Mouse (Mus musculus) forebrain, embryonic 12.5 days (tissue): ENCODE measurements around the gene Nos1ap. TPM values are rescaled to one million over a fixed set of nuclear protein-coding genes. Genes with fewer than 3 reads are reported as not detected.
A peak's percentile ranks its signal among the peaks of the same experiment; 100 is the strongest.

Source experiments
- ATAC-seq: fragments of 200-750 bp; cut with Nextera tagmentation; 2 replicates; pipeline ENCODE4 v1.8.0; 2017; ENCODE audit warnings: moderate TSS enrichment; ENCODE audit not compliant: low FRiP score
- H3K27ac ChIP-seq: fragments of 300-500 bp; sonication (generic); 2 replicates; pipeline ENCODE4 v1.5.1; 2016; ENCODE audit warnings: mild to moderate bottlenecking
- H3K27me3 ChIP-seq: fragments of 300-500 bp; sonication (generic); 2 replicates; pipeline ENCODE4 v1.6.1; 2016; ENCODE audit warnings: mild to moderate bottlenecking
- H3K36me3 ChIP-seq: fragments of 300-500 bp; sonication (generic); replicated peaks from 2 replicates; pipeline ENCODE4 v1.6.1; 2016; ENCODE audit warnings: mild to moderate bottlenecking
- H3K4me1 ChIP-seq: fragments of 300-500 bp; sonication (generic); 2 replicates; pipeline ENCODE4 v1.6.1; 2016
- H3K4me2 ChIP-seq: fragments of 300-500 bp; sonication (generic); 2 replicates; pipeline ENCODE4 v1.6.1; 2016; ENCODE audit warnings: mild to moderate bottlenecking, moderate library complexity
- H3K4me3 ChIP-seq: fragments of 300-500 bp; sonication (generic); replicated peaks from 2 replicates; pipeline ENCODE4 v1.5.1; 2016; ENCODE audit warnings: mild to moderate bottlenecking
- H3K9ac ChIP-seq: fragments of 300-500 bp; sonication (generic); 2 replicates; pipeline ENCODE4 v1.6.1; 2016; ENCODE audit warnings: mild to moderate bottlenecking
- H3K9me3 ChIP-seq: fragments of 300-500 bp; sonication (generic); 2 replicates; pipeline ENCODE4 v1.6.1; 2016
- WGBS: fragments of 180-500 bp; shearing (Covaris S2); methylation state at CpG from one replicate; pipeline ENCODE4 v1.1.7; 2016; 5-methylcytosine and 5-hydroxymethylcytosine counted together
- polyA plus RNA-seq: library from polyadenylated mRNA; unstranded; fragments of >200 nt; fragmentation: Nextera tagmentation; extraction: Ambion mirVana; gene quantifications from 2 replicates; pipeline ENCODE4 v1.2.1, GENCODE M21; 2016

The Nos1ap gene
- polyA plus RNA-seq, 1 experiment from 2014 or later = 25.5 TPM

DNA sequence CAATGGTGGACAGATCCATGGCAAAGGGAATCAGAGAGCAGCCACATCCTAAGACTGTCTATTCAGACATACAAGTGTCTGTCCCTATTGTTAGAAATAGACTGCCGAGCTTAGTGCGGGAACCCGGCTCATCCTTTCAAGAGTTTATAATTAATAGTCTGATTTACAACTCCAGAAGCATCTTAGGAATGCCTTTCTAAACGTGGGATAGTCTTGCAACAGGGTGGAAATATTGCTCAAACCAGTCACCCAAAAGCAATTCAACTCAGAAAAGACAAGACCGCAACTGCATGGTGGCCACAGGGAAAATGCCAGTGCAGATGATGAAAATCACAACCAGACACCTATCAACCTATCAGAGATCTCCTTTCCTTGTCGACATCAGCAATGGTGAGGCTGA, 173.5 kb downstream of the Nos1ap start:
- 42% methylated on average over 6 of the region's 6 CpGs for WGBS
- no peak overlapping the region for H3K9ac ChIP-seq
- no peak for ATAC-seq
- H3K27me3 ChIP-seq = no peaks in the 10 kb centered on the region
- H3K4me1 ChIP-seq = peaks cover 14% of the 10 kb centered on the region
- no peak overlapping the region for H3K27ac ChIP-seq
- H3K4me3 ChIP-seq = no peak overlapping the region
- H3K4me2 ChIP-seq = no peak overlapping the region
- no peaks in the 10 kb centered on the region for H3K9me3 ChIP-seq
- no peaks in the 10 kb centered on the region for H3K36me3 ChIP-seq

- Histone ChIP-seq H3K4me3 (no peak overlapping the region), H3K27me3 (no peaks in the 10 kb centered on the region), H3K27ac (no peak overlapping the region), H3K9me3 (no peaks in the 10 kb centered on the region), H3K36me3 (no peaks in the 10 kb centered on the region), H3K9ac (no peak overlapping the region), H3K4me1 (peaks cover 15% of the 10 kb centered on the region), H3K4me2 (no peak overlapping the region)
- 25% methylated on average over 3 of the region's 3 CpGs for WGBS
- ATAC-seq = no peak
Observed at GRCm38 (mm10) chr1:170415395-170415794, 174.3 kb downstream of the Nos1ap start.

DNA sequence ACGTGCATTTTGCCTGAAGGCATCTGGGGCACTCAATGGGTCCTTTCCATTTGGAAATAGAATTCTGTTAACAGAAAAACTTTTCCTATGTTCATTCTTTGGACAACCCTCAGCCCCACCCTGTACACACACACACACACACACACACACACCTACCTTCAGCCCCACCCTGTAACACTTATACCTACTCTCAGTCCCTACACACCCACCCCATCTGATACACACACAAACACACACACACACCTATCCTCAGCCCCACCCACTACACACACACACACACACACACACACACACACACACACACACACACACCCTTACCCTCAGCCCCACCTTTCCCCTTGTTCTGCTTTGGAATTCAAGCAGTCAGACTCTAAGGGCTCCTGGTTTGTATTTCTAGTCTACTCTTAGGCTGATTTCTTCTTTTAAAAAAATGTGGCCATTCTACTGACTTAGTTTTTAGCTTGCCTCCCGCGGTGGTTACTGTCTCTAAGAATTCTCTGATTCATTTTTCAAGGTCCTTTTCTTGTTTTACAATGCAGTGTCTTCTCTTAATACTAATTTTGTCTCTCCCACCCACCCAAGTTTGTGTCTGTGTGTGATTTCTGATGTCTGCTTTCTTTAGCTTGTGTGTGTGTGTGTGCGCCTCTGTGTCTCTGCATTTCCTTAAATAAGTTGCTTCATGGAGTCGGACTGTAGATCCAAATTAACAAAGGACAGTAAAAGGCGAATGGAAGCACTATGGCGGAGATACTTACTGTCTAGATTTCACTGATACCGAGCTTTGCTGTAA, 179.1 kb downstream of the Nos1ap start:
- WGBS = 89% methylated on average over 8 of the region's 8 CpGs
- H3K27ac ChIP-seq = no peak overlapping the region
- H3K36me3 ChIP-seq = no peaks in the 10 kb centered on the region
- H3K4me1 ChIP-seq = peaks cover 19% of the 10 kb centered on the region
- H3K4me2 ChIP-seq = no peak overlapping the region
- H3K27me3 ChIP-seq = no peaks in the 10 kb centered on the region
- H3K9ac ChIP-seq = no peak overlapping the region
- H3K9me3 ChIP-seq = no peaks in the 10 kb centered on the region
- no peak for ATAC-seq
- H3K4me3 ChIP-seq = no peak overlapping the region

DNA sequence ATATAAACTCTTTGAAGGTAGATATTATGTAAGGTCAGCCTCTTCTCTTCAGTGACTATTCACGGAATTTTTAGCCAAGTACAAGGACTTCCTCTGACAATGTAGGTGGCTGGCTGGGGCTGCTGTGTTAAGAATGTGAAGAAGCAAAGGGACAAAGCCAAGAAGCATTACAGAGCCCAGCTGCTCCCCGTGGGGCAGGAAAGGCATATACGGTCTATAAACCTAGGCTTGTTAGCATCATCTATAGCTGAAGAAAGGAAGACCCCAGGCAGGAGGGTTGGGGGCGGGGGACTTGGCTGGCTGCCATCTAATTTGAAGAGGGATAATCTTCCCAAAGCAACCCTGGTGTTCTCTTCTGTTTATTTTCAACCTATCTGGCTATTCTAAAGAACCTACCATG, 180.6 kb downstream of the Nos1ap start:
- WGBS = 18% methylated on average over 4 of the region's 4 CpGs
- H3K9me3 ChIP-seq = no peaks in the 10 kb centered on the region
- peak; percentile 48; the same call in 1 of the 2 replicates for ATAC-seq
- H3K36me3 ChIP-seq = no peaks in the 10 kb centered on the region
- peak overlapping the region; percentile 59; the same call in 1 of the 2 replicates for H3K27ac ChIP-seq
- peaks cover 15% of the 10 kb centered on the region for H3K4me1 ChIP-seq
- H3K4me2 ChIP-seq = no peak overlapping the region
- no peaks in the 10 kb centered on the region for H3K27me3 ChIP-seq
- H3K4me3 ChIP-seq = no peak overlapping the region
- H3K9ac ChIP-seq = no peak overlapping the region

- Histone ChIP-seq H3K4me3 (no peak overlapping the region), H3K36me3 (no peaks in the 10 kb centered on the region), H3K27me3 (no peaks in the 10 kb centered on the region), H3K27ac (no peak overlapping the region), H3K4me2 (no peak overlapping the region), H3K9me3 (no peaks in the 10 kb centered on the region), H3K4me1 (peaks cover 15% of the 10 kb centered on the region), H3K9ac (no peak overlapping the region)
- ATAC-seq = no peak
- WGBS = 87% methylated on average over 8 of the region's 8 CpGs
Observed at GRCm38 (mm10) chr1:170406921-170407320, 182.7 kb downstream of the Nos1ap start.

DNA sequence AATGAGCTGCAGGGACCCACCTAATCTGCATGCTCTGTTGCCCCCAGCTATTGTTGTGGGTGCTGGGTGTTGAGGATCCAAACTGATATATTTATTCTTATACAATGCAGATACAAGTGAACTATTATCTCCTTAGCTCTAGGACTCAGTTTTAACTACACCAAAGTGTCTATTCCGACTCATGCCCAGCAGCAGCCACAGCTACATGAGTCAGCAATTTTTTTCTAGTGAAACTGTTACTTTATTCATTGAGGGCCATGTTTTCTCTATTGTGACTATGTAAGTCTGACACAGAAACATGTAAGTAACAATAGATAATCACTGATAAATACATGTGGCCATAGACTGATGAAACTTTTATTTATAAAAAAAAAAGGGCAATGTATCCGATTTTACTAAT, 184.5 kb downstream of the Nos1ap start:
- ATAC-seq = no peak
- no peak overlapping the region for H3K4me2 ChIP-seq
- no peaks in the 10 kb centered on the region for H3K36me3 ChIP-seq
- H3K27me3 ChIP-seq = no peaks in the 10 kb centered on the region
- peaks cover 12% of the 10 kb centered on the region for H3K4me1 ChIP-seq
- H3K4me3 ChIP-seq = no peak overlapping the region
- 83% methylated on average over 2 of the region's 2 CpGs for WGBS
- no peak overlapping the region for H3K9ac ChIP-seq
- H3K9me3 ChIP-seq = no peaks in the 10 kb centered on the region
- no peak overlapping the region for H3K27ac ChIP-seq

DNA sequence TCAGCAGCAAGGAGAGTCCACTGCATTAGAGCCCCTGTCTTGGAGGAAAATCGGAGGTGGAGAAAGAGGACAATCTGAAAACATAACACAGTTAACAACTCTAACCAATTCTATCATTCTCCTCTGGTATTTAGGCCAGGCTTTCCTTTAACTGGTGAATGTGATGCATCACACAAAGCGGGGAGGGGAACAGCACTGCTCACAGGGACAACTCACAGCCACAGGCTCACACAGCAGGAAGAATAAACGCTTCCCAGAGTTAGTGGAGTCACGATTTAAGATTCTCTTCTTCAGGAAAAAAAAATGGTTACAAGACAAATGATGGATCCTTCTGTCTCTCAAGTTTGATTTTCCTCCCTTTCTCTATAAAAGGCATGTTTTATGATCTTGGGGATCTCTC, 187.0 kb downstream of the Nos1ap start:
- Histone ChIP-seq H3K36me3 (no peaks in the 10 kb centered on the region), H3K27ac (no peak overlapping the region), H3K9ac (no peak overlapping the region), H3K4me2 (no peak overlapping the region), H3K4me1 (no peaks in the 10 kb centered on the region), H3K4me3 (no peak overlapping the region), H3K9me3 (peaks cover 3% of the 10 kb centered on the region; the same call in 1 of the 2 replicates), H3K27me3 (no peaks in the 10 kb centered on the region)
- 70% methylated on average over 4 of the region's 4 CpGs for WGBS
- no peak for ATAC-seq

- ATAC-seq = no peak
- H3K4me2 ChIP-seq = no peak overlapping the region
- peaks cover 3% of the 10 kb centered on the region; the same call in 1 of the 2 replicates for H3K9me3 ChIP-seq
- H3K36me3 ChIP-seq = no peaks in the 10 kb centered on the region
- H3K4me3 ChIP-seq = no peak overlapping the region
- no peak overlapping the region for H3K9ac ChIP-seq
- 95% methylated on average over 4 of the region's 4 CpGs for WGBS
- no peak overlapping the region for H3K27ac ChIP-seq
- no peaks in the 10 kb centered on the region for H3K4me1 ChIP-seq
- no peaks in the 10 kb centered on the region for H3K27me3 ChIP-seq
Observed at GRCm38 (mm10) chr1:170398866-170399265, 190.8 kb downstream of the Nos1ap start.

- Histone ChIP-seq H3K4me2 (no peak overlapping the region), H3K27ac (no peak overlapping the region), H3K9ac (no peak overlapping the region), H3K4me1 (no peaks in the 10 kb centered on the region), H3K9me3 (peaks cover 3% of the 10 kb centered on the region; the same call in 1 of the 2 replicates), H3K27me3 (no peaks in the 10 kb centered on the region), H3K36me3 (no peaks in the 10 kb centered on the region), H3K4me3 (no peak overlapping the region)
- no peak for ATAC-seq
- WGBS = 86% methylated on average over 2 of the region's 2 CpGs
Observed at GRCm38 (mm10) chr1:170395101-170395500, 194.6 kb downstream of the Nos1ap start.

GRCm38 (mm10) chr1:170394641-170395040, 195.0 kb downstream of the Nos1ap start:
- no peaks in the 10 kb centered on the region for H3K36me3 ChIP-seq
- no peak for ATAC-seq
- no peaks in the 10 kb centered on the region for H3K4me1 ChIP-seq
- H3K9ac ChIP-seq = no peak overlapping the region
- H3K27me3 ChIP-seq = no peaks in the 10 kb centered on the region
- WGBS = 64% methylated on average over 1 of the region's 1 CpGs
- H3K4me3 ChIP-seq = no peak overlapping the region
- no peak overlapping the region for H3K27ac ChIP-seq
- H3K4me2 ChIP-seq = no peak overlapping the region
- peaks cover 3% of the 10 kb centered on the region; the same call in 1 of the 2 replicates for H3K9me3 ChIP-seq

- Histone ChIP-seq H3K4me1 (no peaks in the 10 kb centered on the region), H3K27me3 (no peaks in the 10 kb centered on the region), H3K9ac (no peak overlapping the region), H3K4me2 (no peak overlapping the region), H3K9me3 (peaks cover 2% of the 10 kb centered on the region; the same call in 1 of the 2 replicates), H3K4me3 (no peak overlapping the region), H3K27ac (no peak overlapping the region), H3K36me3 (no peaks in the 10 kb centered on the region)
- WGBS = 86% methylated on average over 14 of the region's 14 CpGs
- ATAC-seq = no peak
Observed at GRCm38 (mm10) chr1:170392771-170393728, 196.6 kb downstream of the Nos1ap start.

DNA sequence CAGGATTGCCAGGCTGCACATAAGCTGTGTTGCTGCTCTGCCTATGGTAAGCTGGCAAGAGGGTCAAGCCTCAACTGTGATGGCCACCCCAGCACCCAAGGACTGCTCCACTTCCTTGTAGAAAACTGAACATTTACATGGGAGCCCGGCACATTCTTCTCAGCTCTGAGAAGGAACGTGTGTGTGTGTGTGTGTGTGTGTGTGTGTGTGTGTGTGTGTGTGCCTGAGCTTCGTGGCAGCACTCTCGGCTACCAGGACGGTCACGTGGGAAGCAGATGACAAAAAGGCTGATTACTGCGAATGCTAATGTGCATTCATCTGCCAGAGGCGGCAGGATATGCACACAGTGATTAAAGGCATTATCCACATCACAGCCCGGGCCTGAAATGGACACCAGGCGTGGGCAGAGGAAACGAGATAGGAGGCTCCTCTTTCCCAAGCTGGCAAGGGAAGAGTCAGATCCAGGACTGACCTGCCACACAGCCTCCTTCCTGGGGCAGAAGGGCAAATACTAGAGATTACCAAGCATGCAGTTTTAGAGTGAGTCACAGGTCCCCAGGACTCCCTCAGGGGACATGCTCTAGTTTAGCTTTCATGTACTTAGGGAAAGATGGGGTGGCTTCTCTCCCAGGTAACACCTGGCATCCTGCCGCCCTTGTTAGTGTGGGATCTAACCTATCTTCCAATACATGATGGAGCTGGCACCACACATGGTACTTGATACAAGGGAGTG, 202.3 kb downstream of the Nos1ap start:
- ATAC-seq = peak; percentile 88
- peak overlapping the region; percentile 70 for H3K27ac ChIP-seq

More for the DNA sequence above, 202.3 kb downstream of the Nos1ap start:
- Histone ChIP-seq H3K36me3 (no peaks in the 10 kb centered on the region), H3K27me3 (no peaks in the 10 kb centered on the region), H3K9me3 (no peaks in the 10 kb centered on the region), H3K4me2 (peak overlapping the region; percentile 15; the same call in 1 of the 2 replicates), H3K9ac (peak overlapping the region; percentile 30; the same call in 1 of the 2 replicates), H3K4me3 (no peak overlapping the region), H3K4me1 (peaks cover 19% of the 10 kb centered on the region)
- WGBS = 22% methylated on average over 12 of the region's 12 CpGs
